Mouse (Mus musculus): ENCODE results near the gene Polr2i. TPM values are rescaled to one million over a fixed set of nuclear protein-coding genes. Genes with fewer than 3 reads are reported as not detected.

Gene Polr2i
- polyA plus RNA-seq, 1 experiment from 2014 or later, result 217 TPM

- Histone ChIP-seq H3K27me3 (ENCODE audit: control insufficient read depth, insufficient read depth, low read length) (no peaks in the 10 kb centered on the region), H3K27ac (ENCODE audit: low read depth, low read length) (peak overlapping the region; percentile 57), H3K4me2 (ENCODE audit: low read depth, low read length) (peak overlapping the region; percentile 87), H3K9ac (replicated peaks; ENCODE audit: low read depth, low read length) (peak overlapping the region; percentile 77), H3K4me1 (ENCODE audit: control insufficient read depth, insufficient read depth, low read length) (peaks cover 15% of the 10 kb centered on the region), H3K36me3 (ENCODE audit: control insufficient read depth, insufficient read depth, low read length) (peaks cover 27% of the 10 kb centered on the region; the same call in 1 of the 2 replicates), H3K9me3 (ENCODE audit: control insufficient read depth, low read length) (no peaks in the 10 kb centered on the region), H3K4me3 (ENCODE audit: low read depth, low read length) (peak overlapping the region; percentile 80)
- ATAC-seq (ENCODE audit: low read depth), result peak; percentile 75
- WGBS, result under 1% methylated on average over 25 of the region's 26 CpGs
These were observed 38.1 kb upstream of the Polr2i start for GRCm38 (mm10) chr7:30193581-30194100.

GRCm38 (mm10) chr7:30194101-30194831, 37.5 kb upstream of the Polr2i start:
- peaks cover 15% of the 10 kb centered on the region for H3K4me1 ChIP-seq (ENCODE audit: control insufficient read depth, insufficient read depth, low read length)
- H3K4me2 ChIP-seq (ENCODE audit: low read depth, low read length), result peak overlapping the region; percentile 87
- peaks cover 21% of the 10 kb centered on the region; the same call in 1 of the 2 replicates for H3K36me3 ChIP-seq (ENCODE audit: control insufficient read depth, insufficient read depth, low read length)
- peak overlapping the region; percentile 80 for H3K4me3 ChIP-seq (ENCODE audit: low read depth, low read length)
- no peaks in the 10 kb centered on the region for H3K27me3 ChIP-seq (ENCODE audit: control insufficient read depth, insufficient read depth, low read length)
- no peaks in the 10 kb centered on the region for H3K9me3 ChIP-seq (ENCODE audit: control insufficient read depth, low read length)
- WGBS, result under 1% methylated on average over 26 of the region's 26 CpGs
- H3K9ac ChIP-seq (replicated peaks; ENCODE audit: low read depth, low read length), result peak overlapping the region; percentile 77
- peak overlapping the region; percentile 57 for H3K27ac ChIP-seq (ENCODE audit: low read depth, low read length)
- peak; percentile 35; the same call in 1 of the 2 replicates for ATAC-seq (ENCODE audit: low read depth)

- Histone ChIP-seq H3K9ac (replicated peaks; ENCODE audit: low read depth, low read length) (peak overlapping the region; percentile 77), H3K9me3 (ENCODE audit: control insufficient read depth, low read length) (no peaks in the 10 kb centered on the region), H3K4me3 (ENCODE audit: low read depth, low read length) (peak overlapping the region; percentile 80), H3K4me1 (ENCODE audit: control insufficient read depth, insufficient read depth, low read length) (peaks cover 15% of the 10 kb centered on the region), H3K27ac (ENCODE audit: low read depth, low read length) (peak overlapping the region; percentile 57), H3K36me3 (ENCODE audit: control insufficient read depth, insufficient read depth, low read length) (peaks cover 20% of the 10 kb centered on the region; the same call in 1 of the 2 replicates), H3K4me2 (ENCODE audit: low read depth, low read length) (peak overlapping the region; percentile 87), H3K27me3 (ENCODE audit: control insufficient read depth, insufficient read depth, low read length) (no peaks in the 10 kb centered on the region)
- WGBS, result under 1% methylated on average over 28 of the region's 28 CpGs
- peak; percentile 87 for ATAC-seq (ENCODE audit: low read depth)
These were observed 36.9 kb upstream of the Polr2i start for GRCm38 (mm10) chr7:30194884-30195283.

GRCm38 (mm10) chr7:30195461-30195860, 36.3 kb upstream of the Polr2i start:
- Histone ChIP-seq H3K36me3 (ENCODE audit: control insufficient read depth, insufficient read depth, low read length) (peaks cover 15% of the 10 kb centered on the region; the same call in 1 of the 2 replicates), H3K9me3 (ENCODE audit: control insufficient read depth, low read length) (no peaks in the 10 kb centered on the region), H3K27ac (ENCODE audit: low read depth, low read length) (no peak overlapping the region; the same call in 1 of the 2 replicates), H3K4me2 (ENCODE audit: low read depth, low read length) (peak overlapping the region; percentile 87), H3K9ac (replicated peaks; ENCODE audit: low read depth, low read length) (peak overlapping the region; percentile 28; the same call in 1 of the 2 replicates), H3K4me1 (ENCODE audit: control insufficient read depth, insufficient read depth, low read length) (peaks cover 15% of the 10 kb centered on the region), H3K27me3 (ENCODE audit: control insufficient read depth, insufficient read depth, low read length) (no peaks in the 10 kb centered on the region), H3K4me3 (ENCODE audit: low read depth, low read length) (peak overlapping the region; percentile 80)
- ATAC-seq (ENCODE audit: low read depth), result no peak
- 65% methylated on average over 6 of the region's 6 CpGs for WGBS

GRCm38 (mm10) chr7:30196171-30196570, 35.6 kb upstream of the Polr2i start:
- Histone ChIP-seq H3K9me3 (ENCODE audit: control insufficient read depth, low read length) (no peaks in the 10 kb centered on the region), H3K4me2 (ENCODE audit: low read depth, low read length) (no peak overlapping the region), H3K36me3 (ENCODE audit: control insufficient read depth, insufficient read depth, low read length) (peaks cover 8% of the 10 kb centered on the region; the same call in 1 of the 2 replicates), H3K27ac (ENCODE audit: low read depth, low read length) (no peak overlapping the region), H3K4me3 (ENCODE audit: low read depth, low read length) (no peak overlapping the region), H3K4me1 (ENCODE audit: control insufficient read depth, insufficient read depth, low read length) (peaks cover 15% of the 10 kb centered on the region), H3K27me3 (ENCODE audit: control insufficient read depth, insufficient read depth, low read length) (no peaks in the 10 kb centered on the region), H3K9ac (replicated peaks; ENCODE audit: low read depth, low read length) (no peak overlapping the region)
- WGBS, result 85% methylated on average over 6 of the region's 6 CpGs
- ATAC-seq (ENCODE audit: low read depth), result no peak

GRCm38 (mm10) chr7:30197592-30198129, 34.1 kb upstream of the Polr2i start:
- Histone ChIP-seq H3K4me1 (ENCODE audit: control insufficient read depth, insufficient read depth, low read length) (peaks cover 14% of the 10 kb centered on the region), H3K4me3 (ENCODE audit: low read depth, low read length) (no peak overlapping the region), H3K36me3 (ENCODE audit: control insufficient read depth, insufficient read depth, low read length) (no peaks in the 10 kb centered on the region), H3K9ac (replicated peaks; ENCODE audit: low read depth, low read length) (no peak overlapping the region), H3K4me2 (ENCODE audit: low read depth, low read length) (no peak overlapping the region), H3K27me3 (ENCODE audit: control insufficient read depth, insufficient read depth, low read length) (no peaks in the 10 kb centered on the region), H3K27ac (ENCODE audit: low read depth, low read length) (no peak overlapping the region), H3K9me3 (ENCODE audit: control insufficient read depth, low read length) (no peaks in the 10 kb centered on the region)
- WGBS, result 69% methylated on average over 5 of the region's 5 CpGs
- ATAC-seq (ENCODE audit: low read depth), result no peak

GRCm38 (mm10) chr7:30198481-30198971, 33.2 kb upstream of the Polr2i start, which contains the start of gene Capns1:
TSS of gene Capns1 (minus strand) at chr7:30198811.
- Histone ChIP-seq H3K27ac (ENCODE audit: low read depth, low read length) (no peak within 1 kb of the TSS), H3K4me2 (ENCODE audit: low read depth, low read length) (0 out of 2 replicates have a peak within 1 kb of the TSS, but pooled peaks have one; percentile 19), H3K4me3 (ENCODE audit: low read depth, low read length) (peak within 1 kb of the TSS; percentile 6; the same call in 1 of the 2 replicates), H3K9ac (replicated peaks; ENCODE audit: low read depth, low read length) (no peak within 1 kb of the TSS), H3K27me3 (ENCODE audit: control insufficient read depth, insufficient read depth, low read length) (no peaks in the 10 kb centered on the region), H3K4me1 (ENCODE audit: control insufficient read depth, insufficient read depth, low read length) (peaks cover 5% of the 10 kb centered on the region), H3K36me3 (ENCODE audit: control insufficient read depth, insufficient read depth, low read length) (no peaks in the 10 kb centered on the region), H3K9me3 (ENCODE audit: control insufficient read depth, low read length) (no peaks in the 10 kb centered on the region)
- no peak for ATAC-seq (ENCODE audit: low read depth)
- WGBS, result 9% methylated on average over 8 of the region's 8 CpGs

GRCm38 (mm10) chr7:30199498-30200139, 32.1 kb upstream of the Polr2i start:
- 0 out of 2 replicates have a peak, but pooled peaks cover 4% of the 10 kb centered on the region for H3K4me1 ChIP-seq (ENCODE audit: control insufficient read depth, insufficient read depth, low read length)
- H3K36me3 ChIP-seq (ENCODE audit: control insufficient read depth, insufficient read depth, low read length), result no peaks in the 10 kb centered on the region
- H3K4me2 ChIP-seq (ENCODE audit: low read depth, low read length), result no peak overlapping the region
- no peaks in the 10 kb centered on the region for H3K27me3 ChIP-seq (ENCODE audit: control insufficient read depth, insufficient read depth, low read length)
- no peaks in the 10 kb centered on the region for H3K9me3 ChIP-seq (ENCODE audit: control insufficient read depth, low read length)
- no peak overlapping the region for H3K9ac ChIP-seq (replicated peaks; ENCODE audit: low read depth, low read length)
- 80% methylated on average over 18 of the region's 18 CpGs for WGBS
- ATAC-seq (ENCODE audit: low read depth), result no peak
- H3K27ac ChIP-seq (ENCODE audit: low read depth, low read length), result no peak overlapping the region
- no peak overlapping the region for H3K4me3 ChIP-seq (ENCODE audit: low read depth, low read length)
